Mouse (Mus musculus): ENCODE measurements at regions not wholly inside any gene's neighbourhood (a gene's known extent, or its start where the extent isn't known, plus 50 kb on each side); places are given as distances from the start of the nearest gene placed in this dataset.

DNA sequence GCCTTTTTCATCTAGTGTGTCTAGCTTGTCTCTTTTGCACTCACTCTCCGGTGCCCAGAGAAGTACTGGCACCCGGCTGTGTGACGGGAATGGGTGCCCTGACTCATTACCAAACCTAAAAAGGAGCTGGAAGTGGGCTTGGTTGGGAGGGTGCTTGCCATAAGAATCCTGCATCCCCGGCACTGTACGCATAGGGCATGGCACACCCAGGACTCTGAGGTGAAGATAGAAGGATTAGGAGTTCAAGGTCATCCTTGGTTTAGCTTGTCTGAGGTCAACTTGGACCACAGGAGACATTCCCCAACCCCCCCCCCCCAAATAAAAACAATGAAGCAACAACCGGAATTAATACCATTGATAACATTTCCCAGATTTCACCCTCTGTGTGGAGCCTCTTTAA is 59.5 kb upstream of the Zfp217 start:
- TF ChIP-seq CTCF (IDR thresholded peaks at IDR 0.05; ENCODE audit: low read depth, low read length) (no peak), POLR2A (IDR thresholded peaks at IDR 0.05; ENCODE audit: borderline replicate concordance, low read depth, low read length) (no peak)

Measured in bone marrow macrophage, adult 2 months (primary cell).